Mouse (Mus musculus): ENCODE results near the gene Lgr5. TPM values are rescaled to one million over a fixed set of nuclear protein-coding genes. Genes with fewer than 3 reads are reported as not detected.

Lgr5 gene
- polyA plus RNA-seq, 1 experiment from 2014 or later: not detected

DNA sequence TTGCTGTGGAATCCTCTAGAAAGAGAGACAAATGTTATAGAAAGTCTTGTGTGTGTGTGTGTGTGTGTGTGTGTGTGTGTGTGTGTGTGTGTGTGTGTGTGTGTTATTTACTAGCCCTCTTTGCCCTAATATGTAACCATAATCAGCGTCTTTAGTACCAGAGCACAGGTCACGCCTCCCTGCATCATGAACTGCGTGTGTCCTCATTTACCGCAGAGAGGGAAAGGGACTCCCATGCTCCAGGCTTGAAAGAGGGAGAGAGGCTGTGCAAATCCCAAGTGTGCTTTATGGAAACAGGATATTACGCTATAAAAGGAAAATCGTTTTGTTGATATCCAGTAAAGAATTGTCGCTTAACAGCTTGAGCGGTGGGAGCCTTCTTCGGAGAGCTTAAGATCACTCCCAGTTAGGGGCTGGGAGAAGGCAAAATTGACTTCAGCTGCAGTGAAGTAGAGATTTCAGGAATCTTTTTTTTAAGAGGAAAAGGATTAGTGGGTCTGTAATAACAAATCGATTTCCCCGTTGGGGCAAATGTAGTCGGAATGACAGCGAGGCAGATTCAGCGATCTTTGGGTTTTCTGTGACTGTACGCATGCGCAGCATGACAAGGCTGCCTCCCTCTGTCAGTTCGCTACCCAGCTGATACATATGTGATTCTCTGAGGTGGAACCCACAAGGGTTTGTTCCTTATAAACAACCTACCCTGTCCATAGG is 116.8 kb downstream of the Lgr5 start:
- H3K27me3 ChIP-seq: peaks cover 8% of the 10 kb centered on the region
- in situ Hi-C loops (cut with MboI; ENCODE audit: low pct_unique_long_range_greater_than_20kb): no loop called here
- ChIA-PET POLR2A (no interaction called here), CTCF (no interaction called here)
- no peak for ATAC-seq
- DNase-seq (ENCODE audit: low read depth, low spot score): no peak
- no peak for TF ChIP-seq CTCF (IDR thresholded peaks at IDR 0.05)

DNA sequence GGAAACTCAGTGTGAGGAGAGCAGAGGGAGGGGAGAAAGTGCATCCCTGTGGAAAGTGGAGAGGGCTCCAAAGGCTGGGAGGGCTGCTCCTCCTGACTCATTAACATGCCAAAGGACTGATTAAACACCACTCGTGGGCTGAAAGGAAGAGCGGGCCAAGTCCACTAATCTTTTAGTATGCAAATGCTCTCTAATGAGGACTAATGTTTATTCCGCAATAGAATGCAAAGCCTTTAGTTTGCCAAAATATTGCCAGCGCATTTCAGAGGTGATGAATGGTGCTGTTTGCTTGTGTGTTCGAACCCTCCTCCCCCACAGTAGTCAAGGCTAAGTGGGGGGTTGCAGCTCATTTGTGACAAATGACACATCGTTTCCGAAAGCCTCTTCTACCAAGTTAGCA is 118.5 kb downstream of the Lgr5 start:
- ATAC-seq (no peak), DNase-seq (ENCODE audit: low read depth, low spot score) (no peak)
- in situ Hi-C loops (cut with MboI; ENCODE audit: low pct_unique_long_range_greater_than_20kb): no loop called here
- ChIA-PET POLR2A (no interaction called here), CTCF (no interaction called here)
- TF ChIP-seq CTCF (IDR thresholded peaks at IDR 0.05): no peak
- H3K27me3 ChIP-seq: peaks cover 5% of the 10 kb centered on the region

- in situ Hi-C loops (cut with MboI; ENCODE audit: low pct_unique_long_range_greater_than_20kb): no loop called here
- H3K27me3 ChIP-seq: peaks cover 5% of the 10 kb centered on the region
- no peak for TF ChIP-seq CTCF (IDR thresholded peaks at IDR 0.05)
- no peak for DNase-seq (ENCODE audit: low read depth, low spot score)
- CTCF ChIA-PET: interaction anchor here (1.6 kb wide), 1 partner anchor 8 kb away, joined by 5 read pairs; no protein-coding TSS in a partner anchor
- POLR2A ChIA-PET: no interaction called here
- no peak for ATAC-seq
These were observed 118.9 kb downstream of the Lgr5 start for GRCm38 (mm10) chr10:115468632-115469031.

DNA sequence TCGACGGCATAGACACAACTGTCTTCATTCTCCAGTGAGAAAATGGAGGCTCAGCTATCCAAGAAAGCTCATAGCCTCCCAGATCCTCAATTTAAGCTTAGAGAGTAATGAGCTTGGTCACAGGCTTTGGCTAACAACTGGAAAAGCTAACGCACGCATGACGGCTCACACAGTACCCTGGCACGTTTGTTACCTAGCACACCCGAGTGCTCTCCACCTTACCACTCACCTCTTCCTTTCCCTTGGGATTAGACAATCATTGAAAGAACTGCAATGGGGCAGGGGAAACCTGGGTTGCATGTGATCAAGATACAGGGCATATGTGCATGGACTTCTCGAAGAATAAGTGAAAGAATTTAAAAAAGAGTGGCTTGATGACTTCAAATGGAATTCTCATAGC is 119.6 kb downstream of the Lgr5 start:
- CTCF ChIA-PET: interaction anchor here (1.6 kb wide), 1 partner anchor 9 kb away, joined by 5 read pairs; no protein-coding TSS in a partner anchor
- POLR2A ChIA-PET: no interaction called here
- DNase-seq (ENCODE audit: low read depth, low spot score) (no peak), ATAC-seq (no peak)
- H3K27me3 ChIP-seq: peaks cover 5% of the 10 kb centered on the region
- TF ChIP-seq CTCF (IDR thresholded peaks at IDR 0.05): no peak
- in situ Hi-C loops (cut with MboI; ENCODE audit: low pct_unique_long_range_greater_than_20kb): no loop called here

GRCm38 (mm10) chr10:115465778-115466177 is 121.8 kb downstream of the Lgr5 start:
- in situ Hi-C loops (cut with MboI; ENCODE audit: low pct_unique_long_range_greater_than_20kb): no loop called here
- ATAC-seq: no peak
- H3K27me3 ChIP-seq: peaks cover 5% of the 10 kb centered on the region
- ChIA-PET CTCF (no interaction called here), POLR2A (no interaction called here)
- TF ChIP-seq CTCF (IDR thresholded peaks at IDR 0.05): no peak
- DNase-seq (ENCODE audit: low read depth, low spot score): no peak

GRCm38 (mm10) chr10:115465072-115465471 is 122.5 kb downstream of the Lgr5 start:
- in situ Hi-C loops (cut with MboI; ENCODE audit: low pct_unique_long_range_greater_than_20kb): no loop called here
- POLR2A ChIA-PET: no interaction called here
- H3K27me3 ChIP-seq: peaks cover 5% of the 10 kb centered on the region
- CTCF ChIA-PET: interaction anchor here (0.8 kb wide), 1 partner anchor 186 kb away, joined by 3 read pairs; no protein-coding TSS in a partner anchor
- ATAC-seq (no peak), DNase-seq (ENCODE audit: low read depth, low spot score) (no peak)
- TF ChIP-seq CTCF (IDR thresholded peaks at IDR 0.05): no peak

GRCm38 (mm10) chr10:115462646-115463045 is 124.9 kb downstream of the Lgr5 start:
- ChIA-PET CTCF (interaction anchor here (0.7 kb wide), 1 partner anchor 921 kb away, joined by 3 read pairs; no protein-coding TSS in a partner anchor), POLR2A (no interaction called here)
- no peak for TF ChIP-seq CTCF (IDR thresholded peaks at IDR 0.05)
- in situ Hi-C loops (cut with MboI; ENCODE audit: low pct_unique_long_range_greater_than_20kb): no loop called here
- H3K27me3 ChIP-seq: peaks cover 11% of the 10 kb centered on the region
- DNase-seq (ENCODE audit: low read depth, low spot score) (no peak), ATAC-seq (no peak)

DNA sequence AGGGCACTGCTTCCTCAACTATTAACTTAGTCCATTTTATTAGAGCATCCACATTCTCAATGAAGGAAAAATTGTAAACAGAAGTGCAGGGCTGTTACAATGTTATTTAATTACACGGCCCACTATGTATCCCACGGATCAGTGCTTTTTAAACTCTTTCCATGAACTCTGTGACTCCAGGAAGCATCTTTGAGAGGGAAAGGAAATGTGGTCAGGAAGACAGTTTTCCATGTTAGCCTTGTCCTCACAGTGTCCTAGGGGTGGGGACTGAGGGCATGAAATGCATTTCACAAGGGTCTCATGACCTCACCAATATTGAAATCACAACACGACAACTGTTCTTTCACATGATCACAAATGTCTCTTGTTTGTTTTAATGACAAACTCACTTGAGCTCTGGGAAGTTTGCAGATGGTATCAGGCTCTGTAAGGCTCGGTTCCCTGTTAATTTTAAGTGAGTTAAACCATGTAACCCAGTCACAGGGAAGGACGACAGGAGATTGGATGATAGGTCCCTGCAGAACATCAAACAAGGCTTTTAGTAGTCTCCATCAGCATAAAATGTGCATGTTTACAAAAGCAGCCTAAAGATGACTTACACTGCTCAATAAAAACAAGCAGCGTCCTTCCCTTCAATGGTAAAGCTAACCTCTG is 130.1 kb downstream of the Lgr5 start:
- ChIA-PET CTCF (no interaction called here), POLR2A (no interaction called here)
- no peak for TF ChIP-seq CTCF (IDR thresholded peaks at IDR 0.05)
- DNase-seq (ENCODE audit: low read depth, low spot score) (no peak), ATAC-seq (no peak)
- peaks cover 17% of the 10 kb centered on the region for H3K27me3 ChIP-seq
- in situ Hi-C loops (cut with MboI; ENCODE audit: low pct_unique_long_range_greater_than_20kb): no loop called here

GRCm38 (mm10) chr10:115448614-115449013 is 139.0 kb downstream of the Lgr5 start:
- in situ Hi-C loops (cut with MboI; ENCODE audit: low pct_unique_long_range_greater_than_20kb): loop anchor here (10.0 kb wide), 1 partner anchor 166 kb away; no protein-coding TSS in a partner anchor

GRCm38 (mm10) chr10:115437286-115437685 is 150.3 kb downstream of the Lgr5 start:
- POLR2A ChIA-PET: no interaction called here
- CTCF ChIA-PET: interaction anchor here (1.0 to 1.6 kb wide), 2 partner anchors 10 kb away, joined by 4 to 5 read pairs; no protein-coding TSS in a partner anchor
- H3K27me3 ChIP-seq: no peaks in the 10 kb centered on the region
- no peak for TF ChIP-seq CTCF (IDR thresholded peaks at IDR 0.05)
- in situ Hi-C loops (cut with MboI; ENCODE audit: low pct_unique_long_range_greater_than_20kb): no loop called here
- no peak for DNase-seq (ENCODE audit: low read depth, low spot score)
- no peak for ATAC-seq

More at GRCm38 (mm10) chr10:115448614-115449013, 139.0 kb downstream of the Lgr5 start:
- CTCF ChIA-PET: no interaction called here
- ATAC-seq (no peak), DNase-seq (ENCODE audit: low read depth, low spot score) (no peak)
- TF ChIP-seq CTCF (IDR thresholded peaks at IDR 0.05): no peak
- peaks cover 11% of the 10 kb centered on the region for H3K27me3 ChIP-seq
- POLR2A ChIA-PET: no interaction called here

DNA sequence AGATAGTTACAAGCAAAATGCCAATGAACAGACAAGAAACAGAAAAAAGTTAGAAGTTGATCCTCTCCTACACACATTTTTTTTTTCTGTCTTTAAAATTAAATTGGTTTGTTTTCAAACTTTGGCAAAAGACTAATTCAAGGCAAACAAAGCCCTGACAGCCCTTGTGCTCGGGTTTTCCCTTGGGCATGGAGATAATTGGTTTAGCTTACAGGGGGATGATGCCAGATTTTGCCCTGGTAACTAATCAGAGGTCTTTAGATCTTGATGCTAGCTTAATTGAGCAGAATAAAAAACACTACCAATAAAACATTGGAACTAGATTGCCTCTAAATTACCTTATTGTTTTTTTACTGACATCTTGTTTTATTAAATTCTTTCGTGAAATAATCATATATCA is 162.2 kb downstream of the Lgr5 start:
- DNase-seq (ENCODE audit: low read depth, low spot score): no peak
- in situ Hi-C loops (cut with MboI; ENCODE audit: low pct_unique_long_range_greater_than_20kb): no loop called here
- ATAC-seq: no peak
- ChIA-PET POLR2A (no interaction called here), CTCF (interaction anchor here (1.3 to 1.6 kb wide), 2 partner anchors 15 to 19 kb away, joined by 4 to 5 read pairs; no protein-coding TSS in a partner anchor)
- no peak for TF ChIP-seq CTCF (IDR thresholded peaks at IDR 0.05)
- no peaks in the 10 kb centered on the region for H3K27me3 ChIP-seq

All from Patski (cell line).